Mouse (Mus musculus) G1E (cell line): ENCODE measurements around the gene Tep1. TPM values are rescaled to one million over a fixed set of nuclear protein-coding genes. Genes with fewer than 3 reads are reported as not detected.
"Not testable (repeated sequence)": the region's sequence is repeated elsewhere in the genome, so short reads cannot be mapped to it uniquely, and the experiment has no call there.

Experiments used
- ATAC-seq: 2 replicates; pipeline ENCODE4 v1.8.0; 2016; ENCODE audit warnings: mild to moderate bottlenecking; ENCODE audit not compliant: insufficient number of reproducible peaks, poor library complexity, low FRiP score, severe bottlenecking; ENCODE audit errors: extremely low read depth
- DNase-seq: peaks from one replicate; pipeline ENCODE4 v3.0.0; 2012; ENCODE audit warnings: low spot score
- H3K27me3 ChIP-seq: 2 replicates; pipeline ENCODE4 v1.6.1; 2012; ENCODE audit warnings: mild to moderate bottlenecking, low read length, inconsistent platforms; ENCODE audit not compliant: insufficient read depth
- H3K36me3 ChIP-seq: replicated peaks from 2 replicates; pipeline ENCODE3; 2012; ENCODE audit warnings: mild to moderate bottlenecking, inconsistent platforms
- H3K4me1 ChIP-seq: 2 replicates; pipeline ENCODE4 v1.6.1; 2012; ENCODE audit warnings: low read depth, low read length, inconsistent platforms, mixed read lengths; ENCODE audit not compliant: insufficient read depth
- H3K4me3 ChIP-seq: 2 replicates; pipeline ENCODE4 v1.5.1; 2012; ENCODE audit warnings: low read depth, mild to moderate bottlenecking, inconsistent platforms, low read length, moderate library complexity, mixed read lengths
- H3K9me3 ChIP-seq: replicated peaks from 2 replicates; pipeline ENCODE4 v1.6.1; 2012; ENCODE audit warnings: inconsistent platforms
- CTCF ChIP-seq: IDR thresholded peaks from 2 replicates; pipeline ENCODE4 v1.5.1; 2012; ENCODE audit warnings: low read depth, low read length, inconsistent platforms, mixed read lengths
- GATA1 ChIP-seq: IDR thresholded peaks from 2 replicates; pipeline ENCODE4 v1.6.1; 2012; ENCODE audit warnings: borderline replicate concordance, low read length, inconsistent platforms, mixed read lengths
- GATA2 ChIP-seq: IDR thresholded peaks from 2 replicates; pipeline ENCODE4 v1.6.1; 2012; ENCODE audit warnings: low read depth, low read length, inconsistent platforms, borderline replicate concordance
- POLR2AphosphoS5 ChIP-seq: IDR thresholded peaks from 2 replicates; pipeline ENCODE4 v1.6.1; 2012; ENCODE audit warnings: low read depth, low read length, inconsistent platforms; ENCODE audit not compliant: insufficient replicate concordance
- TAL1 ChIP-seq: conservative IDR thresholded peaks from 2 replicates; pipeline ENCODE4 v1.6.1; 2012; ENCODE audit warnings: low read depth, low read length, inconsistent platforms, mixed read lengths
- polyA plus RNA-seq: library from polyadenylated mRNA; stranded (reverse); fragments of >175 nt; gene quantifications from 2 replicates; pipeline ENCODE4 v1.2.3, GENCODE M21; 2012
- total RNA-seq, 2 experiments: library from RNA; stranded (forward) in 1 of 2; stranded (reverse) in 1 of 2; fragments of 200-1000 nt in 1 of 2; fragments of >200 nt in 1 of 2; fragmentation: Nextera tagmentation in 1 of 2; gene quantifications; 2 replicates each; pipeline ENCODE4 v1.2.3; 2014 to 2017

Gene Tep1
- total and polyA plus RNA-seq, 3 experiments, result 3.3 to 29.1 (median 17.0) TPM

DNA sequence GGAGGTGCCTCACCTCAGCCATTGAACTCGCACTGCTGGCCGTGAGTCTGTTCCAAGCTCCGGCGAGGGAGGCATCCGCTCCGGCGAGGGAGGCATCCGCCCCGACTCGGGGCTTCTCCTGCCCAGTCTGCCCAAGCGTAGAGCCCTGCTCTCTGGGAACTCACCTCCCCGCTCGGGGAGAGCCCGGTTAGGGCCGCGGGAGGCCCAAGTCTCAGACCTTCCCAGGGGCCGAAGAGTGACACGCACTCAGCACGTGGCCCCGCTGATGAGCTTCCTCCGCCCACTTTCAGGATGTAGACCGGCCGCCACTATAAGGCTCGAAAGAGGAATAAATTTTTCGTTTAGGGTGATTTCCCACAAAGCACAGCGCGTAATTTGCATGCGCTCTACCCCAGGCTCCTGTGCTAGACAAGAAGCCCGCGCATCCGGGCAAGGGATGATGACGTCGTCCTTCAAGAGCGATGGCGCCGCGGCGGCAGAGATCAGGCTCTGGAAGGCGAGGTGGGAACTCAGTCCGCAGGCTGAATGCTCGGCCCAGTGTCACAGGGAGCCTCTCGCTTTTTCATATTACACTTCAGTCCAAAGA is 62.8 kb downstream of the Tep1 start, which contains the start of the genes Ccnb1ip1 and Parp2:
Gene Ccnb1ip1 (minus strand): TSS at position 246 of the 586 bp plus-strand sequence.
Gene Parp2 (plus strand): TSS at position 355 of the 586 bp plus-strand sequence.
- Histone ChIP-seq H3K9me3 (no peaks in the 10 kb centered on the region), H3K27me3 (no peaks in the 10 kb centered on the region), H3K4me3 (peak within 1 kb of the TSS; percentile 74), H3K36me3 (peaks cover 34% of the 10 kb centered on the region), H3K4me1 (peaks cover 20% of the 10 kb centered on the region)
- ATAC-seq (peak; percentile 84), DNase-seq (peak; percentile 75)
- no peak for TF ChIP-seq POLR2AphosphoS5
- no peak for TF ChIP-seq GATA1
- TF ChIP-seq GATA2, result no peak
- TF ChIP-seq CTCF, result no peak
- no peak for TF ChIP-seq TAL1

DNA sequence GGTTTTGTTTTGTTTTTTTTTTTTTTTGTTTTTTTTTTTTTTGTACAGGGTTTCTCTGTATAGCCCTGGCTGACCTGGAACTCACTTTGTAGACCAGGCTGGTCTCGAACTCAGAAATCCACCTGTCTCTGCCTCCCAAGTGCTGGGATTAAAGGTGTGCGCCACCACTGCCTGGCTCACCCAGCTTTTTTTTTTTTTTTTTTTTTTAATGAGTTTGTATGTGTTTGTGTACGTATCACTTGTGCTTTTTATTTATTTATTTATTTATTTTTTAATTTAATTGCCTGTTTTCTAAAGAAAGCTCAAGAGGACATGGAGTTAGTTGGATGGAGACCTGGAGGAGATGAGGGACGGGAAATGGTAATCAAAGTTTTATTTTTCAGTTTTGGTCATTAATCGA is 63.9 kb downstream of the Tep1 start:
- H3K9me3 ChIP-seq, H3K27me3 ChIP-seq, DNase-seq, ATAC-seq: not testable (repeated sequence)
- H3K36me3 ChIP-seq, result peaks cover 33% of the 10 kb centered on the region
- H3K4me3 ChIP-seq, result peak overlapping the region; percentile 45; the same call in 1 of the 2 replicates
- peaks cover 31% of the 10 kb centered on the region for H3K4me1 ChIP-seq

DNA sequence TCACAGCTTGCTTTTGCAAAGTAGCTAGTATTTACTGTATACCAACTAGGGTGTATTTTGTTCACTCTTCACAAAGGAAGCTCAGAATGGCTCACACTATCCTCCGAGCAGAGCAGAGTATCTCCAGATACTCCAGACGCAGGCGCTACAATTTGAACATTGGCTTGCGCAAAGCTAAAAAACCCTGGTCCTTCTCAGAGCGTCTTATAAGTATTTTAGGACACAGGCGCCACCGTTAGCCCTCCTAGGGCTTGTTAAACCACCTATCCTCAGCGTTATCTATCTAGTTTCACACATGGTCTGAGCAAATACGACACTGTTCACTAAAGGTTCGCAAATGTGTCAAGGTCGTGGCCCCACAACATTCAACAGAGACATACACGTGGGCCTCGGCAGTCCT is 65.7 kb downstream of the Tep1 start:
- DNase-seq (no peak), ATAC-seq (no peak)
- peaks cover 28% of the 10 kb centered on the region for H3K36me3 ChIP-seq
- H3K4me3 ChIP-seq, result peak overlapping the region; percentile 73
- H3K9me3 ChIP-seq, result no peaks in the 10 kb centered on the region
- H3K27me3 ChIP-seq, result no peaks in the 10 kb centered on the region
- H3K4me1 ChIP-seq, result peaks cover 39% of the 10 kb centered on the region
- no peak for TF ChIP-seq GATA1
- no peak for TF ChIP-seq CTCF

GRCm38 (mm10) chr14:50802843-50803562 is 67.4 kb downstream of the Tep1 start:
- TF ChIP-seq TAL1 (no peak), CTCF (no peak), POLR2AphosphoS5 (no peak), GATA1 (no peak), GATA2 (no peak)
- H3K27me3 ChIP-seq, result no peaks in the 10 kb centered on the region
- DNase-seq, result no peak
- H3K9me3 ChIP-seq, result no peaks in the 10 kb centered on the region
- H3K4me1 ChIP-seq, result peaks cover 42% of the 10 kb centered on the region
- no peak for ATAC-seq
- H3K36me3 ChIP-seq, result peaks cover 39% of the 10 kb centered on the region
- H3K4me3 ChIP-seq, result peak overlapping the region; percentile 73

- TF ChIP-seq GATA1 (no peak), POLR2AphosphoS5 (no peak), GATA2 (no peak)
- no peaks in the 10 kb centered on the region for H3K27me3 ChIP-seq
- no peaks in the 10 kb centered on the region for H3K9me3 ChIP-seq
- H3K4me3 ChIP-seq, result peak overlapping the region; percentile 64
- no peak for ATAC-seq
- DNase-seq, result no peak
- H3K4me1 ChIP-seq, result peaks cover 42% of the 10 kb centered on the region
- H3K36me3 ChIP-seq, result peaks cover 43% of the 10 kb centered on the region
Observed at GRCm38 (mm10) chr14:50802441-50802840, 67.9 kb downstream of the Tep1 start.

- H3K4me1 ChIP-seq, result peaks cover 42% of the 10 kb centered on the region
- peaks cover 70% of the 10 kb centered on the region for H3K36me3 ChIP-seq
- peak; percentile 35 for DNase-seq
Observed at GRCm38 (mm10) chr14:50799502-50800259, 70.7 kb downstream of the Tep1 start.

More at GRCm38 (mm10) chr14:50799502-50800259, 70.7 kb downstream of the Tep1 start:
- H3K4me3 ChIP-seq, result no peak overlapping the region; the same call in 1 of the 2 replicates
- no peaks in the 10 kb centered on the region for H3K9me3 ChIP-seq
- no peaks in the 10 kb centered on the region for H3K27me3 ChIP-seq
- no peak for ATAC-seq
- TF ChIP-seq TAL1 (no peak), GATA1 (no peak), GATA2 (no peak), POLR2AphosphoS5 (no peak), CTCF (no peak)
